Mouse (Mus musculus) right cerebral cortex, postnatal 14 days (tissue): Measurements from ENCODE around the gene Sntg2.
A peak's percentile ranks its signal among the peaks of the same experiment; 100 is the strongest.

Experiments
- DNase-seq: peaks from one replicate; pipeline ENCODE4 v3.0.0; 2022

The Sntg2 gene

DNA sequence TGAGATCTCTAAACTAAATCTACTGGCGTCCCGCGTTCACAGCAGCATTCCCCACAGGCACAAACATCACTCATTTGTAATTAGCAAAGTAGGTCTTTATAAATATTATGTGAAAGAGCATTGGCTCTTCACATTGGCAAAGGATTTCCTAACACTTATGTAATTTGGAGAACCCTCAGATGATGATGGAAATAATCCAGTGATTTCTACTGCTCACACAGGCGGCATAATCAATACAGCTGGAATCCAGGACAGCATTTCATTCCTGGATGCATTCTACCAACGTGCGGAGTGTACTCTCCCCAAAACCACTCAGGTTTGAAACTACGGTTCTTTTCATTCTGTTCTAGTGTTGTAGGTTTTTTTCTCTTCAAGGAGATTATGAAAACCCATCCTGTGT, 172.6 kb downstream of the Sntg2 start:
- no peak for DNase-seq

DNA sequence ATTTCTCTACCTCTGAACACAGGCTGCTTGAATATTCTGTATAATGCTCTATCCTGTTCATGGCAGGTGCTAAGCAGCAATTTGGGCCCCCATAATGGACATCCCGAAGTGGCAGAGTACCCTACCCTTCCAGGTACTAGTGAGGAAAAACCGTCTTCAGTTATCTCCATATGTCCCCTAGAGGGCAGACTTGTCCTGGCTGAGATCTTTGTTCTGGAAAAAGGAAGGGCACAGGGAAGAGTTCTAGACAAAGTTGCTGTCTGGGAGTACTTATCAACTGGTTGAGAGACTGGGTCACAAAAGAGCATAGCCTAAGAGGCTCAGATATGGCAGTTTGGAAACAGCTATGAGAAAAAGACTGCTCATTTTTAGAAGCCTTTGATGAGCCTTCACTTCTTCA, 173.4 kb downstream of the Sntg2 start:
- no peak for DNase-seq

DNA sequence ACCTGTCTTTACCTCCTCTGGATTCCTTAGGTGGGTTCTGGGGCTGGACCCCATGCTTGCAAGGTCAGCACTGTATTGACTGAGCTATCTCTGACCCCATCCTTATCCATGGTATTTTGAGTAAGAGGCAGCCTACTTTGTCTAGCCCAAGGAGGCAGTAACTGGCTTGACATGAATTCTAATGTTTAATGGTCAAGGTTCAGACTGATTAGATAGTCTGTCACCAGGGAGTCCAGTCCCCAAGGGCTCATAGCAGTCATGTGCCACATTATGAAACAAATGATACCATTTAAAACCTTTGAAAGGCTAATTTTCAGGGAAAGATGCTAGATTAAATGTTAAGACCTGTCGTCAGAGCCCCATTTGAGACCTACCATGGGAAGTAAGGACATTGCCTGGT, 174.9 kb downstream of the Sntg2 start:
- DNase-seq, result no peak

DNA sequence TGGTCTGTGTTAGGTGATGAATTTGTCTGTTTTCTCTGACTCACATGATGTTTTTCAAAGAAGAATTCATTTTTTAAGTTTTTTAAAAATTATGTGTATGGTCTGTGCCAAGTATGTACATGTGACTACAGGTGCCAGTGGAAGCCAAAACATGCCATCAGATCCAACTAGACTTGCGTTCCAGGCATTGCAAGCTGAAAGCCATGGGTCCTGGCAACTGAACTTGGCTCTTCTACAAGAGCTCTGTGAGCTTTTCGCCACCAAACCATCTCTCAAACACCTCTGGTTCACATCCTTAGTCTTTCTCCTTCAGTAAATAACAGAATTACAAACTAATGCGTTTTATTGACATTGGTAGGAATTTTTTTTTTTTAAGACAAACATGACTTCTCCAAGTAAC, 191.5 kb downstream of the Sntg2 start:
- no peak for DNase-seq

DNA sequence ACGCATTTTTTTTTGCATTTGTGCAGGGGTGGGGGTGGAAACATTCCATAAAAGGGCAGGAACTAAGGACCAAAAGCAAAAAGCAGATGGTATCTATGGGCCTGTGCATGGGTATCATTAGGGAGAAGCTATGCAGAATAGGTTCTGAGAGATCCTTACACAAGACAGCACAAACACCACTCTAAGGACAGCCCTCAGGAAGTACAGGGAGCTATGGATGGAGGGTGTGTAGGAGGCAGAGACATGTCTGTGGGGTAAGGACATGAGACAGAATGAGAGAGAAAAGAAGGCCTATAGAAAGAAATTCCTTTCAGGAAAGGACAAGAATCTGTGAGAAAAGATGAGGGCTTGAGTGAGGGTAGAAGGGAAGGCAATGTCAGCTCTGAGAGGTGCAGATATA, 193.6 kb downstream of the Sntg2 start:
- no peak for DNase-seq

DNA sequence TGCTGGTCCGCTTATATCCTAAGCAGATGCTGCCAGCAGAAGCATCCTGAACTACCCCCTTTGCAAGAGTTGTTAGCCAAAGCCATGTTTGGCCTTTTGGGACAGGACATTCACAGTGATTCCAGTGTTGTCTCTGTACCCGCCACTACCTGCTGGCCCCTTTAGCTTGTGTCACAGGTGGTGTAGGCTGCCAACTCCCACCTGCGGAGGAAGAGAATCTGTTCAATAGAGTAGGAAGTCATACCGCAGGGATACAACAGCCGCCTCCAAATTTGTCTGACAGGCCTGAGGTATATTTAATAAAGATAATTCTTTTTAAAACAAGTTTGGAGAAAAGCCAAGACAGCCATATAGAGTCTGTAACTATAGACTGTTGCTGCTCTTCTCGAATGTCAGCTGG, 195.2 kb downstream of the Sntg2 start:
- DNase-seq, result no peak

DNA sequence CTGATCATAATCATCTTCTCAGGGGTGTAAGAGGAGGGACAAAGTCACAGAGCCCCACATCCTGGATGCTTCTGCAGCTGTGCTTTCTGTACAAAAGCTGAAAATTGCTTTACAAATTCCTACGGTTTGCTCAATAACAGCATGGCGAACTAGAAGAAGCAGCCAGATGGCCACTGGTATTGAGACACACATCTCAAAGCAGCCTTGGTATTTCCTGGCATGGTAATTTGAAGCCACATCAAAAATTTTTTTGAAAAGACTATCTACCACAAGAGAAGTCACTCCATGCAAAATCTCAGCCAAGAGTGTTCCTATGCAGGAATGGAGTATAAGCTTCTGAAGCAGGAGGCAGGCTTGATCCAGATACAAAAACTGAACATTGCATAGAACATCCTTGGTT, 195.6 kb downstream of the Sntg2 start:
- DNase-seq, result no peak

DNA sequence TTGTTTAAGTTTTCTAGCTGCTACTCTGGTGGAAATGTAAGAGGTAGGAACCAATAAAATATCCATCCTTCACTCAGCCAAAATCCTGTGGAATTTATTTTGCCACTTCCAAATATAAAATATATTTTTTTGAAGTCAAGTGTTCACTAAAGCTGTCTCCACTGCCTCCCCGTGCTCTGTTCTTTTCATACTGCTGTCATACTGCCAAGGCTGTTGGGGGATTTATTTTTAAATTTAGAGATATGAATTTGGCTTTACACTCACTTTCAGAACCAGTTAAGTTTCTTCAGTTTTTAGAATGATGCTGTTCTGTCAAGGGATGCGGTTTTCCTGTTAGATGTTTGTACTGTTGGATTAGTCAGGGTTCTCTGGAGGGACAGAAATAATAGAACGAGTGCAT, 204.7 kb downstream of the Sntg2 start:
- no peak for DNase-seq

DNA sequence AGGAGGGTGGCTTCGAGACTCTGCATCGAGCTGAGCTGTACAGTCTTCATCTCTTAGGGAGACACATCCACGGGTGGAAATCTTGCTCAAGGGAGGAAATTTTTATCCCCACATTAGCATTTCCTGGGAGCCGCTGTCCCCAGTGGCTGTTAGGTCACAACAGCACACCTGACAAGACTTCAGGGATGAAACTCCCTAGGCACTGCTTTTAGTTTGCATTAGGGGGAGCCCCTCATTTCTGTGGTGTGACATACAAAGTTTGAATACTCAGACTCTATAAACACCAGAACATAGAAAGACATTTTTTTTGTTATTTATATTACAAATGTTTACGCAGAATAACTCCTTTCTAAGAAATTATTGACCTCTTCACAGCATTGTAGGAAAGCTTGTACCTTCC, 208.6 kb downstream of the Sntg2 start:
- DNase-seq, result no peak

DNA sequence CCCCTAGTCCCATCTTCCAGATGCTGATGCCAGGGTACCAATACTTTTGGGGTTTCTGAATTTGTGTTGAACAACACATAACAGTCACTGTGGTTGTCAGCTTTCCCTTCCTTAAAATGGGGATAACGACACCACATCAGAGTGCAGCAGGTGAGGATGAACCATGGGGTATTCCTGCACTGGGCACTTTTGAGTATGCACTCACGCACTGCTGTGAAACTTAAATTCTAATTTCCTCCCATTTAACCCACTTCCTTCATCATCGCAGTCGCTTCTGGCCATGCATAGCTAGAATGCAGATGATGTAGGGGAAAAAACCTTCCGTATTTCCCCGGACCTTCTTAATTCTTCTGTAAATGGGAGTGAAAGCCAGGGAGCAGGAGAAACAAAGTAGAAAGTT, 209.2 kb downstream of the Sntg2 start:
- no peak for DNase-seq

DNA sequence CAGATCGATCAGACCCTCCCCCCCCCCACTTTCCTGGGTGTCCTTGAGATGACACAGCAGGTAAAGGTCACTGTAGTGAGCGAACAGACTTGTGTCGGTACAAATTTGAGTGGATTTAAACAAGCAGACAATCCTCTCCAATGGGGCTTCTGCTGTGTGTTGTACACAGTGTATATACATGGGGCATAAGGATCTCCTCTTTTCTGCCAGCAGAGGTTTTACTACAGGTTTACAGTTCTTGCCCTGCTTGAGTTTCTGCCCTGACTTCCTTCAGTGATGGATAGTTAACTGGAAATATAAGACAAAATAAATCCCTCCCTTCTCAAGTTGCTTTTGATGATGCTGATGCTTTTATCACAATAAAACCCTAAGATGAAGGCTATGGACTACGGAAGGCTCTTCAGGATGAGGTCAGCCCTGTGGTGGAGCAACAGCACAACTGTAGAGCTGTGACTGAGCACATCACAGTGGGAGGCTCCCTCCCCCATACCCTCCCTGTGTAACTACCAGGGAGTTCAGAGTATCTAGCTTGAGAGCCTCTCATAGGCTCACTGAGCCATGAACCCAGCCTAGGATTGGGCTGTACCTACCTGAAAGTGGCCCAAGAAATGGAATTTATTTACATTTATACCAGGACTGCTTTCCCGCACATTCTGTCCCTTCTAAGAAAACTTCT, 211.3 kb downstream of the Sntg2 start:
- no peak for DNase-seq

DNA sequence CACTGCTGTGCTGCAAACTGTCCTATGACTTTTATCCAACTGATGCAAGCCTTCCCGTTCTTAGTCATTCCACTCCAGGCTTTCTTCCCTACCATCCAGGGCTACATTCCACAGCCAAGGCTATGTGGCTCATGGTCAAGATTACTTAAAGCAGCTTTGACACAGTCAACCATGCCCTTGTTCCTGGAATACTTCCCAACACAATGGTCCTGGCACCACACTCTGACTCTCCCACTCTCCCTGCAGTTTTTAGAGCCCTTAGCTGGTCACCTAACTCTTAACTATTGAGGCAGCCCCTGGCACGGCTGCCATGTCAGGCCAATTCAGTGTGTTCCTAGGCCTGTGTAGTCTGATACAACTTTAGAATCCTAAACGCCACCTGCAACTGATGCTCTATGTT, 212.7 kb downstream of the Sntg2 start:
- no peak for DNase-seq

DNA sequence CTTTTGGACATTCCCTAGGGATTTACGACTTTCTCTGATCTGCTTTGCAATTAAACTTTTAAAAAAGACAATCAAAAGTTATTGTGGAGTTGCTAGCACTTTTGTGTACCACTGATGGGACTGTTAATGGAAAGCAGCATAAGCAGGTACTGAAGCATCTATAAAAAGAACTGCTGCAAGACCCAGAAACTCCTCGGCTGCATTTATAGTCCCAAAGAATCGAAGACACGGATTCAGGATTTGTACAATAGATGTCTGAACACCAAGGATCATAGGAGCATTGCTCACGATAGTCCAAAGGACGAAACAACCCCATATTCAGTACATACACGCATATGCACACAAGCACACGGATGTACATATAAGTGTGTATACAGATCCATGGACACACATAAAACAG, 213.4 kb downstream of the Sntg2 start:
- no peak for DNase-seq

DNA sequence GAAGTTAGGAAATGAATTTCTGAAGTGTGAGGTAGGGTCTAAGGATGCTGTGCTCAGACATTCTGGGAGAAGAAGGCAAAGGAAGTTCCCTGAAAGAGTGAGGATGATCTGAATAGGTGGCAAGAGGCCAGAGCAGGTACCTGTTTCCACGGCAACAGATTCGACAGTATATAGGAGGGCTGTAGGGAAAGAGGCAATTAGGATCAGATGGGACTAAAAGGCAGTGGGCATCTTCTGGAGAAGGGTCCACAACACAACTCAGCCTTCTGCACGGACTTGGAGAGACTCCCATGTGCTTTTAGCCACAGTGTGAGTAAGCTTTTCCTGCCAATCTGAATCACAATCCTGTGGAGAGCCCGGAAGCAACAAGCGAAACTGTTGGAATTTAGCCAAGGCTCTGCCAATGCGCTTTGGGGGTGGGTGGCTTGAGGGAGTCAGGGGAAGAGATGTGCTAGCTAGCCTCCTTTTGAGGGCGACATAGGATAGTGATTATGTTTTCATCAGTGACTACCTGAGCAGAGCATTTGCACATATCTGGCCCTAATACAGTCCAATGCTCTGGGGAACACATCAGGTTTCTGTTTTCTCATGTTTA, 219.0 kb downstream of the Sntg2 start:
- no peak for DNase-seq

DNA sequence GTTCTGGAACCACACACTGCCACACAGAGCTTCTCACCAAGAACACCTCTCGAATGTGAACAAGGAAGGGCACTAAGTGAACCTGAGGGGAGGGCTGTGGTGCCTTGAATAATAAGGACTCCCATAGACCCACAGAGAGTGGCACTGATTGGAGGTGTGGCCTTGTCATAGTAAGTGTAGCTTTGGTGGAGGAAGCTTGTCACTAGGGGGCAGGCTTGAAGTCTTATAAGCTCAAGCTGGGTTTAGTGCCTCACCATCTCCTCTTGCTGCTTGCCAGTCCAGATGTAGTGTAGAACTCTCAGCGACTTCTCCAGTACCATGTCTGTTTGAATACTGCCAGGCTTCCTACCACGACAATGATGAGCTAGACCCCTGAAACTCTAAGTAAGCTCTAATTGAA, 231.1 kb downstream of the Sntg2 start:
- DNase-seq, result peak; percentile 41

DNA sequence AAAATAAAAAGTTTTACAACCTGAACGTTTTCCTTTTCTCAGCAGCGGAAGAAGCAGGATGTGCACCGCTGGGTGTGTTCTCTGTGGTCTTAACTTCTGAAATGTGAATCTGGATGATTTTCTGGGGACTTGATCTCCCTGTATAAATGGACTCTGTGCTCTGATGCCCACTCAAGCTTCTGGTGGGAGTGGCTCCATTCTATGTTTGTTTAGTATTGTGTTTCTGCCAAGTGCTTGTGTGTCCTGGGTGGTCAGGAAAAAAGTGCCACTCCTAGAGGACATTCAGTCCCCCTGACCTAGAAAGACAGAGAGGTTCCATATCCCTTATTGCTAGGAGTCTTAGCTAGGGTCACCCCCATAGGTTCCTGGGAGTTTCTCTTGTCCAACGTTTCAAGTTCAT, 240.7 kb downstream of the Sntg2 start, which contains the start of gene Tpo:
Gene Tpo (minus strand): TSS at position 101 of the 400 bp plus-strand sequence.
- DNase-seq, result no peak

DNA sequence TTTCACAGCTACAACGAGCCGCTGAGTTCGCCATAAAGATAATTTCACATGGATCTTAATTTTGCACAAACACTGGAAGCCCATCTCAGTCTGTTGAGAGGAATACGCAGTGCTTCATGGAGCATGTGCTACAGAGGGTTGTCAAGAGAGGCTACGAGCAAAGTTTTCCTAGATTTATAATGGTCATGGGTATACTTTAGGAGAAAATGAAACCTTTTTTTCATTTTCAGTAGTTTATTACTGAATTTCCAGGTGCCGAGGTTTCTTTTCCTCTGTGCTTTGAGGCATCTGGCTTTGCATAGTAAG, 243.8 kb downstream of the Sntg2 start:
- DNase-seq, result no peak

DNA sequence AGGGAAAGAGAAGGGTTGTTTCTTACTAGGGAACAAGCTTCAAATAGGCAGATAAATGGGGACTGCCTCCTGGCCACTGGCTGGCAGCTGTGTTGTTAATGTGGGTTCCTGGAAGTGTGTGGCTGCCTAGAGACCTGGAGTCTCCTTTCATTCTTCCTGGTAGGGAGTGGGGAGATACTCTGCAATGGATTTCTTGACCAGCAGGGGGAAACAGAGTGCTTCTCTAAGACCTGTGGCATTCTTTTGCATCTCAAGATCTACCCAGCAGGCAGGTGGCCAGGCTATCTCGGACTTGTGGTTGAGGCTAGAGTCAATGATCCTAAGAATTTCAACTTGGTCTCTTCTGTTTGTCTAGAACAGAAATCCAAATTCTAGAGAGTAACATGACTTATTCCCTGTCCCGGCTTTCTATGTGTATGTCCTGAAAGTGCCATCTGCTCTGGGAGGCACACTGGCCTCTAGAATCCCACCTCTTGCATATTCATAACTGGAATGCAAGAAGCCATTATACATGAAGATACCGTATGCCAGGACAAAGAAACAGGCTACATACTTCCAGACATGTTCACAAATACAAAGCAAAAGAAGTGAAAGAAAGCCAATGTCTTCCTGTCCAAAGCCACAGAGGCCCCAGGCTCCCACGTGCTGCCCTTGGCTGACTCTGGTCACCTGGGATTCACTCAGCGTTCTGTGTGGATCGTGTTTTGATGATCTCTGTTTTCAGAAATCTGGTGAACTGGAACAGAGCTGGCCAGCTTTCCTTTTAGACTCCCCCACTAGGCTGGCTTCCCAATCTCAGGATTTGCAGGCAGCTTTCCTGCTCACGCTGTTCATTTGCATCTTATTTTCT, 244.4 kb downstream of the Sntg2 start:
- peak; percentile 79 for DNase-seq
